Mouse (Mus musculus) layer of hippocampus, adult 18-20 months (tissue): ENCODE measurements around the gene Clip3. TPM values are rescaled to one million over a fixed set of nuclear protein-coding genes. Genes with fewer than 3 reads are reported as not detected.

Experiments
- DNase-seq, 2 experiments: peaks; one replicate each; pipeline ENCODE4 v3.0.0; 2022; ENCODE audit warnings: low spot score in 2 of 2
- total RNA-seq, 2 experiments: library from RNA; stranded (reverse); gene quantifications; 2 replicates each; pipeline ENCODE4 v1.2.3; 2021

The Clip3 gene
- total RNA-seq, 2 experiments from 2014 or later, result 461 to 466 TPM

DNA sequence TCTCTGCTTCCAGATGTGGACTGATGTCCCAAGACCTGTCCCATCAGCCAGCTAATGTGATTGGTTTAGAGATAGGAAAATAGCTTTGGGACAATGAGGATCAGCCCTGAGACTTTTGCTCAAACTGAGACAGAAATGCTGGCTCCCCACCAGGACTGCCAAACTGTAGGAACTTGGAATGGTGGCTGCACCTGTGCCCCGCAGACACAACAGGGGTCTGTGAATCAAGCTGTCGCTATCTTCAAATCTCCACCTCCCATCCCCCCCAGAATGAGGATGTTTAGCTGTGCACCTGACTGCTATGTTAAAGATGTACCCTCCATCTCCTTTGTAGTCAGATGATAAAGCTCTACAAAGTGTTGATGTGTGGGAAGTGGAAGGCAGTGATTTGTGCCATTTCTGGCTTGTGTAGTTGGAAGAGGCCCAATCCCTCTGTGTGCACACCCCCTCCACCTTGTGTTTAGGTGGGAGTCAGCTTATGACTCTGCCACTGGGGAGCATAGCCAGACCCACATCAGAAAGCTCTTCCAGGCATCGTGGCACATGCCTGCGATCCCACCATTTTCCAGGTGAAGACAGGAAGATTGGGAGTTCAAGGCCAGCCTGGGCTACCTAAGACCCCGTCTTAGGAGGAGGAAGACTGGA, 32.9 kb downstream of the Clip3 start:
- DNase-seq, result peak; percentile 64 to 79

DNA sequence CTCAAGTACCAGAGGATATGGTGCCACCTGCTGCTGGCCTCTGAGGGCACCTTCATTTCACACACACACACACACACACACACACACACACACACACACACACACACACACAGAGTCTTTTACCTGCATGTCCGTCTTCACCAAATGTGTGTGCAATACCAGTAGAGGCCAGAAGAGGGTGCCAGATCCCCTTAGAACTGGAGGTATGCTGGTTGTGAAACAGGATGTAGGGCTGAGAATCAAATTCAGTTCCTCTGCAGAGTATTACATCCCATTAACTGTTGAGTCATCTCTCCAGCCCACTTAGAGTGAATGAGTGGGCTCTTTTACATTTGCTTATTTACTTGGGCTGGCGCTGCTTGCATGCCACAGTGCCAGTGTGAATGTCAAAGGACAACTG, 33.8 kb downstream of the Clip3 start:
- no peak for DNase-seq

GRCm38 (mm10) chr7:30326427-30326826, 34.9 kb downstream of the Clip3 start:
- DNase-seq, result no peak

DNA sequence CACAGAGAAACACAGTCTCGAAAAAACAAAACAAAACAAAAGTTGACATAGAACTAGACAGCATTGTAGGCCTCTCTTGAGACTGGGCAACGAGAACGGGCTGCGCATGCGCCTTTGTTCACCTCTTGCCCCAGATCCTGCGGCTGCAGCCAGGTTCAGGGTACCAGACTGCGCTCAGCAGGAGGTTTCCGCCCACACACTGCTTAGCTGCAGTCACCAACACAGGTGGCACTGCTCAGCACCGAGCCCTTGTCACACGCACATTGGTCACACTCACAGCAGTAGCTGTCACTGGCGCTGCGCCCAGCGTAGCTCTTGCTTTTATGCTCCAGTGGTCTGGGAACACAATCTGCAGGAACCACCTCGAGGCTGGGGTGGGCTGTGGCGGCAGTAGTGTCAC, 35.6 kb downstream of the Clip3 start:
- DNase-seq, result no peak

- no peak for DNase-seq
These were observed 36.9 kb downstream of the Clip3 start for GRCm38 (mm10) chr7:30328379-30328778.

DNA sequence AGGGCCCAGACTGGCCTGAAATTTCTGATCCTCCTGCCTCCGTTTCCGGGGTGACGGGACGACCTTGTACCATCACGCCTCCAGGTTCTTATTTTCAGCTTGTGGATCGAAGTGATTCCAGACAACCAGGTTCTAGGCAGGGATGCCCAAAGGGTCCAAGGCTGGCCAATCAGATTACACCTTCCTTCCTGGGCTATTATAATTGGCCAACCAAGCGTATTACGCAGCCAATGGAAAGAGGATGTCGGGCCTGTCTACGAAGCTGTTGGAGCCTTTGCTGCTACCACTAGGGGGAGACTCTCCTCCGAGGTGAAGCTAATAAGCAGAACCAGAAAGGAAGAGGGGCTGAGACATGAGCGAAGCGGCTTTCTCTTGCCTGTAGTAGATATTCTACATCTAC, 40.4 kb downstream of the Clip3 start:
- DNase-seq, result peak; percentile 92 to 97

- DNase-seq, result no peak
These were observed 41.2 kb downstream of the Clip3 start for GRCm38 (mm10) chr7:30332622-30333259.

GRCm38 (mm10) chr7:30333436-30333835, 41.9 kb downstream of the Clip3 start:
- peak in 1 of 2 experiments; percentile 73 for DNase-seq

GRCm38 (mm10) chr7:30334563-30334962, 43.0 kb downstream of the Clip3 start:
- DNase-seq, result no peak

- peak in 1 of 2 experiments; percentile 63 for DNase-seq
These were observed 44.2 kb downstream of the Clip3 start for GRCm38 (mm10) chr7:30335688-30336087.

GRCm38 (mm10) chr7:30336384-30336783, 44.9 kb downstream of the Clip3 start:
- DNase-seq, result peak; percentile 84 to 93

DNA sequence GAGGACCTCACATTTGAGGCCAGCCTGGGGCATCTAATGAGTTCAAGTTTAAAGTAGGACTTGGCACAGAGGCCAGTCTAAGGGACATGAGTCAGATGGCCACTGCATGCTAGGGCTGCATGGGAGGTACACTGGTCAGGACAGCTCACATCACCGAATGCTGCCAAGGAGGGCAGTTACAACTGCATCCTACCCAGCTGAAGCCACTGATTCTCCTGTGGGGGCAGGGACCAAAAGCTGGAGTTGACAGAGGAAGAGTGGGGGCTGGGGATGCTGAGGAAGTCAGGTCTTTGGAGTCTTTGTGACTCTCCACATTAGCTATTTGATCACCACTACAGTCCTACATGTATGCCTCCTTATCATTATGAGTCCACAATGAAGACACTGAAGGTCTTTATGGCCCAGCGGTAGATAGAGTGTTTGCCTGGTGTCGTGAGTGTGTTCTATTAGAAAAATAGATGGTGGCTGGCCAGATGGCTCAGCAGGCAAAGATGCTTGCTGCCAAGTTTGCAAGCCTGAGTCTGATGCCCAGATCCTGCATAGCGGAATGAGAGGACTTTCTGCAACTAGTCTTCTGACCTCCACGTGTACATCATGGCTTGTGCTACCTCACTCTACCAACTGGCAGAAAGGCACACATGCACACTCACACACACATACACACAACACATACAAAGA, 48.0 kb downstream of the Clip3 start:
- peak in 1 of 2 experiments; percentile 59 for DNase-seq

GRCm38 (mm10) chr7:30346635-30347379, 55.3 kb downstream of the Clip3 start:
- DNase-seq, result no peak

- DNase-seq, result peak; percentile 70 to 84
These were observed 56.3 kb downstream of the Clip3 start for GRCm38 (mm10) chr7:30347828-30348227.

DNA sequence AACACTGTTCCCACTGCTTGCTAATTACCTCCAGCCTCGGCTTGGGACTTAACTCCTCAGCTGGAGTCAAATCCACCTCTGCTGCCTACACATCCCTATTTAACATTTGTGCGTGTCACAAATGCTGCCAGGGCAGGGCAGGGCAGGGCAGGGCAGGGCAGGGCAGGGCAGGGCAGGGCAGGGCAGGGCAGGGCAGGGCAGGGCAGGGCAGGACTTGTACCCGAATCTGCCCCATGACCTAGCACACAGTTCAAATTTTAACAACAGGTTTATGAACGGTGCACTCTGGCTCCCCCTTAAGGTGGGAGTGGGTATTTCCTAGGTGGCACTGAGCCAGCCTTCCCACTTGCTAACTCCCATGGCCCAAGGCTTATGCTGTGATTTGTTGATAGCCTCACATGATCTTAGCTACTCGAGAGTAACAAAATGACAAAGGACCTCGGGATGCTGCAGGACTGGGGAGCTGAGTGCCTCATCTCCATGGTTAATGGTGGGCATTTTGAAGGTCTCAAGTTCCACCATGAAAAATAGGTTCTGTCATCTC, 61.8 kb downstream of the Clip3 start:
- peak; percentile 58 to 87 for DNase-seq

- no peak for DNase-seq
These were observed 62.5 kb downstream of the Clip3 start for GRCm38 (mm10) chr7:30354059-30354458.

Other genes with a start within 250 kb of the Clip3 start
- 10 to 100 TPM in 1 of 2 experiments, 1 to 10 TPM in 1; 8.9 to 11.2 TPM for gene Zfp14, start 240.3 kb upstream of the Clip3 start, total RNA-seq
- 1 to 10 TPM; 4.7 to 4.9 TPM for gene Zfp82, start 218.8 kb upstream of the Clip3 start, total RNA-seq
- gene Gm26920, start 201.3 kb upstream of the Clip3 start, total RNA-seq, result under 1 TPM in 1 of 2 experiments, not detected in 1; 0.64 TPM
- 1 to 10 TPM; 5.9 to 8.7 TPM for gene Zfp566, start 201.2 kb upstream of the Clip3 start, total RNA-seq
- gene Zfp260, start 197.0 kb upstream of the Clip3 start, total RNA-seq, result 10 to 100 TPM; 75.7 to 78.3 TPM
- gene Zfp382, start 169.8 kb upstream of the Clip3 start, total RNA-seq, result 10 to 100 TPM; 29.8 to 34.3 TPM
- gene Zfp146, start 122.0 kb upstream of the Clip3 start, total RNA-seq, result 10 to 100 TPM; 48.3 to 53.7 TPM
- gene Cox7a1, start 107.6 kb upstream of the Clip3 start, total RNA-seq, result 1 to 10 TPM; 3.1 to 4.6 TPM
- 100 to 1,000 TPM; 205 to 227 TPM for gene Capns1, start 92.9 kb upstream of the Clip3 start, total RNA-seq
- 10 to 100 TPM; 55.1 to 59.8 TPM for gene Polr2i, start 59.8 kb upstream of the Clip3 start, total RNA-seq
- gene Tbcb, start 59.5 kb upstream of the Clip3 start, total RNA-seq, result 100 to 1,000 TPM; 128 to 131 TPM
- not detected for gene Ovol3, start 56.0 kb upstream of the Clip3 start, total RNA-seq
- under 1 TPM in 1 of 2 experiments, not detected in 1; 0.33 TPM for gene Thap8, start 11.6 kb upstream of the Clip3 start, total RNA-seq
- 1 to 10 TPM in 1 of 2 experiments, under 1 TPM in 1; 0.77 to 1.6 TPM for gene Wdr62, start 11.3 kb upstream of the Clip3 start, total RNA-seq
- 10 to 100 TPM; 55.2 to 63.0 TPM for gene Alkbh6, start 17.0 kb downstream of the Clip3 start, total RNA-seq
- 10 to 100 TPM; 10.5 to 10.9 TPM for gene Syne4, start 23.1 kb downstream of the Clip3 start, total RNA-seq
- gene E130208F15Rik, start 30.0 kb downstream of the Clip3 start, total RNA-seq, result under 1 TPM; 0.30 to 0.43 TPM
- 1 to 10 TPM; 6.3 to 6.6 TPM for gene Sdhaf1, start 32.2 kb downstream of the Clip3 start, total RNA-seq
- 10 to 100 TPM; 29.9 to 32.6 TPM for gene Lrfn3, start 71.0 kb downstream of the Clip3 start, total RNA-seq
- 10 to 100 TPM; 29.7 to 34.3 TPM for gene Tyrobp, start 122.0 kb downstream of the Clip3 start, total RNA-seq
- gene Hcst, start 128.1 kb downstream of the Clip3 start, total RNA-seq, result under 1 TPM in 1 of 2 experiments, not detected in 1; 0.99 TPM
- gene Nfkbid, start 130.0 kb downstream of the Clip3 start, total RNA-seq, result 1 to 10 TPM; 3.0 to 4.2 TPM
- 1,000 to 10,000 TPM; 1,425 to 1,440 TPM for gene Aplp1, start 153.8 kb downstream of the Clip3 start, total RNA-seq
- 10 to 100 TPM; 11.9 to 17.4 TPM for gene Kirrel2, start 166.0 kb downstream of the Clip3 start, total RNA-seq
- 1 to 10 TPM in 1 of 2 experiments, under 1 TPM in 1; 0.96 to 1.8 TPM for gene Nphs1, start 166.6 kb downstream of the Clip3 start, total RNA-seq
- not detected for gene Prodh2, start 201.9 kb downstream of the Clip3 start, total RNA-seq
- 100 to 1,000 TPM in 1 of 2 experiments, 10 to 100 TPM in 1; 97.4 to 108 TPM for gene Arhgap33, start 243.3 kb downstream of the Clip3 start, total RNA-seq